Mouse (Mus musculus) erythroblast, adult 5-6 weeks (primary cell): ENCODE measurements at regions not wholly inside any gene's neighbourhood (a gene's known extent, or its start where the extent isn't known, plus 50 kb on each side); places are given as distances from the start of the nearest gene placed in this dataset.

Source experiments
- ATAC-seq: replicated peaks from 2 replicates; pipeline ENCODE4 v1.8.0; 2016; ENCODE audit warnings: moderate number of reproducible peaks, mild to moderate bottlenecking, moderate TSS enrichment, inconsistent platforms; ENCODE audit not compliant: poor library complexity, low FRiP score, severe bottlenecking

- ATAC-seq, result no peak
Measured at GRCm38 (mm10) chr17:3248875-3249274, 77.5 kb upstream of the Tiam2 start.

DNA sequence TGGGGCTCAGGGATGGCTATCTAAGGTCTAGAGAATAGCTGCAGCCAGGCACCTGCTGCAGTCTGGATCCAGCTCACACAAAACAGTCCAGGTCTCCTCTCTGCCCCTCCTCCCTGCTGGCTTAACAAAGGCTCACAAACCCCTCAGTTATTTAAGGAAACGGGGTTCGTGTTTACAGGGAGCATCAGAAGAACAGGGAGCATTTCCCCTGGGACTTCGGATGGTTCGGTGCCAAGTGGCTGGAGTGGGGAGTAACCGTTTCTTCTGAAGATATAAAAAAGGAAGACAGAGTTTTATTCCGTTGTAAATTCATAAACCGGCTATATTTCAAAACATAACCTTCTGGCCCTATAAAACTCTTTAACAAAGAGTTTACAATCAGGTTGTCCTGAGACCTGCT is 77.1 kb upstream of the Tiam2 start:
- ATAC-seq, result no peak

DNA sequence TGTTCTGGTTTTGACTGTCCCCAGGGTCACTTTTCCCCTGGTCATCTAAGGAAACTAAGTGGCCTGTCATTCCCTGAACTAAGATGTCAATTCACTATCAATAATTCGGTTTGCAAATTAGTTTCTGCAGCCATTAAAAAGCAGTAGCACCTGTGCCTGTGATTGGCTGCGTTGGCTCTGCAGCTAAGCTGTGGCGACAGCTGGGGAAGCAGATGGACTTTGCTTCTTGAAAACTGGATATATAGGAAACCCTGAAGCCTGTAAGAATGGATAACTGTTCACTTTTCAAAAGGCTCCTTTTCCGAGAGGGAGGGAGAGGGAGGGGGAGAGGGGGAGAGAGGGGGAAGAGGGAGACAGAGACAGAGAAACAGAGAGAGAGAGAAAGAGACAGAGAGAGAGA is 75.2 kb upstream of the Tiam2 start:
- ATAC-seq, result no peak

DNA sequence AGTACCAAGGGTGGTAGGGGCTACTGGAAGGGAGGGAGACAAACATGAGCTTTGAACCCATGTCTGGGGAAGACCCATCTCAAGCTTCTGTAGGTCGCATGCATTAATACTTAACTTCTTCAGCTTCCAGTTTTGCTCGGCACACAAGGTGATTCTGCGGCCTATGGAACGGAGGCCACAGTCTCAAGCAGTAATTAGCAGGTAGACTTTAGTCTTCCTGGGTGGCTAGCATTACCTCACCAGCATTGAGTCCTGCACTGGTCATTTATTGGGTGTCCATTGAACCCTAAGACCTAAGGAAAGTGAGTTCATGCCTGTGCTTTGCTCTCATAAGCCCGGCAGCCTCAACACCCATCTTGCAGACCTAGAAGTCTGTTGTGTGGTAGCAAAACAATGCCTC is 74.4 kb upstream of the Tiam2 start:
- no peak for ATAC-seq

- ATAC-seq, result no peak; the same call in 1 of the 2 replicates
Measured at GRCm38 (mm10) chr17:3253508-3254176, 72.7 kb upstream of the Tiam2 start.

DNA sequence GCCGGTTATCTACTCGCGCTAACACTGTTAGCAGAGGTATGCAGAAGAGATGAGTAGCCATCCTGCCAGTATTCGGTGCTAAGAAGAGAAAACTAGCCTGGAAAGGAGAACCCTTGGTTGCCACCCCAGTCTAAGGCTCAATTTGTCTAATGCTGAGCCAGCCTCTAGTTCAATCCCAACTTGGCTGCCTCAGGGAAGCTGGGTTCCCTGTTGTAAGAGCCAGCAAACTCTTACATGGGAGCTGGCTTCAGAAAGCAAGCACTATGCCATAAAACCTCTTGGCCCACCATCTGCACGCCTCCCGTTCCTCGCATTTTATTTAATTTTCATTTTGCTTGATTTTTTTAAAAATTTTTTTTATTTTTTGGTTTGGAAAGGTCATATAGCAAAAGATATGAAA is 69.6 kb upstream of the Tiam2 start:
- no peak for ATAC-seq

GRCm38 (mm10) chr17:3258811-3259510 is 67.4 kb upstream of the Tiam2 start:
- ATAC-seq, result no peak

DNA sequence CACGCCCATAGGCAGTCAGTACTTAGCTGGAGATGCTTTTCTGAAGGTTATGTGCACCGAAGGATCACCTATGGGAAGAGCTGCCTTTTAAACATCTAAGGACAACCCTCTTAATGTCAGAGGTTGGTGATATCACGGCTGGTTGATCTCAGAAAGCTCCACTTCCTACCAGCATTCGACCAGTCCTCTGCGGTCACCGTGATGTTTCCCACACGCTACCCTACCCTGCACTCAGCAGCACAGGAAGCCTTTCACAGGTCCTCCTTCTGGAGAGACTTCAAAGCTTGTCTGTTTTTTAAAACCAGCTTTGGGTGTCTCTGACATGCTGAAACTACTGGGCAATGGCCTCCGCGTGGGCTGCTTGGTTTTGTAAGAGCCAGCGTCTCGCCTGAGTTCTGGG is 65.6 kb upstream of the Tiam2 start:
- ATAC-seq, result no peak

DNA sequence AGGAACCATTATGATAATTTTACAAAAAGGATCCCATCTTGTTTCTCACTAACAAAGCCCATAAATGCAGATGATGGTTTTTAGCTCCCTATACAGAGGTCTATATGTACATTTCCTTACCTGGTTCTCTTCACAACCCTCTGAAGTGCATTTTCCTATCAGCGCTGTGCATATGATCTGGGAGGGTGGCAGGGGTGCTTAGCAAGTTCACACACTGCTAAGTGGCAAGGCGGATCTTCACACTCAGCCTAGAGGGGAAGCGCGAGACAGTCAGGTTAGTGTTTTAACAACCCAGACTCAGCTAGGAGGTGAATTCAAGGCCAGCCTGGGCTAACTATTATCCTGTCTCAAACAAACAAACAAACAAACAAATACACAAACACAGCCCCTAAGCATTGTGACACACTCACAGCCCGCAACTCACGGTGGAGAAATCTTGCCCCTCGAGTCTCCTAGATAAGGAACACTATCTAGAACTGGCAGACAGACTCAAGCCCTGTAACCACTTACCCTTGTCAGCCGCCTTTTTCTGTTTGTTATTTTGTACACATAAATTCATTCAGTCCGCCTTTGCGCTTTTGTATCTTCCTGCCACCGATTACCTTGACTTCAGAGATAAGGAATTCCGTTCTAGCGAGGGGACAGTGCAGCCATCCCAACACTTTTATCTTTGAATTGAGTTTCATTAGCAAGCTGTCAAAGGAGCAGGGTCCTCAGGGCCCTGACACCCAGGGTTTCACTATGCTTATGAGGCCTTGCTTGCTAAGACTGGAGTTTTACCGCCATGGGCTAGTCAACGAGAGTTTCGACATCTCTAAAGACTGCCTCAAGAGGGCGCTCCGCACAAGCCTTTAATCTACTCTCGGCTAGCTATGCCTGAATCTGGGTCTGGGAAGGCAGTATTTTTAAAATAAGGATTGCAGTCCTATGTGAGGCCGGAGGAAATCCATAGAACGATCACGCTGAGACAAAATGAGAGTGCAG is 53.0 kb upstream of the Tiam2 start:
- ATAC-seq, result peak; percentile 70

DNA sequence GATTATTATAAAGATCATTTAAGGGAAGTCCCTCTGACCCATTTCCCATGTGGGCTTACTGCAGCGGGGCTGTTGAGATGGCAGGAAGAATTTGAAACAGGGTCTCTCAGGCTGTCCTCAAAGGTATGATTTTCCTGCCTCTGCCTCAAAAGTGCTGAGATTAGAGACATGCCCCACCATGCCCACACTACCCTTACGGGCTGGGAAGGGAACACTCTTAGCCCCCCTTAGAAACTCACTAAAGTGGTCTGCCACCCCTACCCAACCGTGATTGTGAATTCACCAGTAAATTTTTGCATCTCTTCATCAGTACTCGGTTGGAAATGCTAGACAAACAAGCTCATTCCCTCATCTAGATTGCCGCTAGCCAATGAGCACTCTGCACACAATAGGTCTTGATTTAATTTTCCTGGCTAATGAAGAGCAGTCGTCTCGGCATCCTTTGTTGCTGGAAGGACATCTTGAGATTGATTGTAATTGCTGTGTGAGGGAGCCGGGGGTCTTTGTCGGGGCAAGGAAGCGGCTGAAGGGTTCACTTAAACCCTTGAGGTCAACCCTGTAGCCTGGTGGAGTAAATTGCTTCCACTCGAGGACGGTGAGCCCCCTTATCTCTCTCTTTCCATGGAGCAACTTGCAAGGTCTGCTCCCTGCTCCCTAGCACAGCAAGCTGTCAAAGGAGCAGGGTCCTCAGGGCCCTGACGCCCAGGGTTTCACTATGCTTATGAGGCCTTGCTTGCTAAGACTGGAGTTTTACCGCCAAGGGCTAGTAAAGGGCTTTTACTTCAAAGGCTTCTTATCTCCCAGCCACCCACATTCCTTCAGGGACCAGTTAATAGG is 51.7 kb upstream of the Tiam2 start:
- ATAC-seq, result no peak
